In genomic region chr7:133015416-133016070, GRCm38 (mm10) we compare ENCODE assay signal across 10 mouse cellular contexts.
DNase-seq lines count a peak whose midpoint lies in the region; ATAC-seq and TF ChIP-seq lines count a peak whose summit lies in the region.
"Had no signal": no experiment of that assay in that cellular context is flagged by ENCODE, and none has a peak within 500 bp of the region (broad histone marks: within the 10 kb centered on the region; RNA-seq: fewer than 3 reads in every experiment).

No protein-coding gene starts in this region.

- no peak for TF ChIP-seq CTCF in kidney, adult 2 months (conservative IDR thresholded peaks at IDR 0.05; ENCODE audit: insufficient read depth, insufficient read length, low read depth, low read length)

- H3K36me3 ChIP-seq in embryonic facial prominence, embryonic 14.5 days (ENCODE audit: control insufficient read depth, insufficient read depth, low read length): no peaks in the 10 kb centered on the region
- H3K36me3 ChIP-seq in midbrain, embryonic 15.5 days (replicated peaks): no peaks in the 10 kb centered on the region
- H3K36me3 ChIP-seq in kidney, adult 2 months (ENCODE audit: control insufficient read depth, insufficient read depth, low read length): no peaks in the 10 kb centered on the region

- H3K4me1 ChIP-seq in embryonic facial prominence, embryonic 14.5 days (ENCODE audit: control insufficient read depth, insufficient read depth, low read length): peaks cover 55% of the 10 kb centered on the region
- H3K4me1 ChIP-seq in midbrain, embryonic 15.5 days: peaks cover 70% of the 10 kb centered on the region
- H3K4me1 ChIP-seq in kidney, adult 2 months (ENCODE audit: control insufficient read depth, insufficient read depth, low read length): peaks cover 13% of the 10 kb centered on the region

- 35% methylated on average over 7 of the region's 7 CpGs for WGBS in embryonic facial prominence, embryonic 14.5 days
- 13% methylated on average over 7 of the region's 7 CpGs for WGBS in midbrain, embryonic 15.5 days
- 62% methylated on average over 7 of the region's 7 CpGs for WGBS in kidney, adult 2 months

- DNase-seq in cerebellum, postnatal 14 days: peak; percentile 46 to 59
- no peak for DNase-seq in cerebellum, postnatal 36 days
- DNase-seq in embryonic facial prominence, embryonic 14.5 days (ENCODE audit: low spot score): peak; percentile 72
- peak; percentile 58 for DNase-seq in heart, postnatal 4 days
- DNase-seq in thymus, postnatal 25 days: no peak
- DNase-seq in thymus, postnatal 36 days: no peak
- DNase-seq in kidney, adult 2 months: no peak

- H3K27ac ChIP-seq in embryonic facial prominence, embryonic 14.5 days (replicated peaks; ENCODE audit: low read depth, low read length): no peak overlapping the region
- H3K27ac ChIP-seq in midbrain, embryonic 15.5 days: peak overlapping the region; percentile 63
- H3K27ac ChIP-seq in kidney, adult 2 months (ENCODE audit: insufficient read depth, low read depth, low read length): no peak overlapping the region

- ATAC-seq in embryonic facial prominence, embryonic 14.5 days (ENCODE audit: low read depth): peak; percentile 46
- 0 out of 2 replicates have a peak, but pooled peaks have one; percentile 31 for ATAC-seq in midbrain, embryonic 15.5 days (replicated peaks)
- ATAC-seq: activated CD4-positive, CD25-positive, alpha-beta regulatory T cell, adult 4 months had no signal

- no peaks in the 10 kb centered on the region for H3K27me3 ChIP-seq in embryonic facial prominence, embryonic 14.5 days (replicated peaks; ENCODE audit: control insufficient read depth, insufficient read depth, low read length)
- no peaks in the 10 kb centered on the region for H3K27me3 ChIP-seq in midbrain, embryonic 15.5 days (replicated peaks)
- H3K27me3 ChIP-seq in kidney, adult 2 months (replicated peaks; ENCODE audit: control insufficient read depth, insufficient read depth, low read length): no peaks in the 10 kb centered on the region

- no peak overlapping the region; the same call in 1 of the 2 replicates for H3K4me2 ChIP-seq in embryonic facial prominence, embryonic 14.5 days (ENCODE audit: low read depth, low read length)
- H3K4me2 ChIP-seq in midbrain, embryonic 15.5 days: 0 out of 2 replicates have a peak overlapping the region, but pooled peaks have one; percentile 8

- H3K9ac ChIP-seq in embryonic facial prominence, embryonic 14.5 days (ENCODE audit: low read depth, low read length): 0 out of 2 replicates have a peak overlapping the region, but pooled peaks have one; percentile 11
- H3K9ac ChIP-seq in midbrain, embryonic 15.5 days: 0 out of 2 replicates have a peak overlapping the region, but pooled peaks have one; percentile 17

- H3K4me3 ChIP-seq in embryonic facial prominence, embryonic 14.5 days (ENCODE audit: low read depth, low read length): no peak overlapping the region
- no peak overlapping the region for H3K4me3 ChIP-seq in midbrain, embryonic 15.5 days
- H3K4me3 ChIP-seq in kidney, adult 2 months (ENCODE audit: insufficient read depth, low read depth, low read length): no peak overlapping the region
- H3K4me3 ChIP-seq: erythroblast, embryonic 14.5 days had no signal

- H3K9me3 ChIP-seq in embryonic facial prominence, embryonic 14.5 days (ENCODE audit: control insufficient read depth, low read length): no peaks in the 10 kb centered on the region
- H3K9me3 ChIP-seq in midbrain, embryonic 15.5 days: no peaks in the 10 kb centered on the region

- no peak for TF ChIP-seq POLR2A in kidney, adult 2 months (IDR thresholded peaks at IDR 0.05; ENCODE audit: low read depth, low read length)

Comparison
In these comparisons a context has a peak if more than half of its experiments do, and no peak if none do; other contexts are left out.
1. DNase-seq: peak in cerebellum, postnatal 14 days (2 of 2), embryonic facial prominence, embryonic 14.5 days (single experiment) and heart, postnatal 4 days (single experiment); none in cerebellum, postnatal 36 days (0 of 2), thymus, postnatal 25 days (single experiment), thymus, postnatal 36 days (0 of 2) and kidney, adult 2 months (single experiment).